Mouse (Mus musculus): ENCODE measurements around the gene Ccdc159. TPM values are rescaled to one million over a fixed set of nuclear protein-coding genes. Genes with fewer than 3 reads are reported as not detected.
A peak's percentile ranks its signal among the peaks of the same experiment; 100 is the strongest.

Gene Ccdc159
- polyA plus RNA-seq, 1 experiment from 2014 or later: 4.9 TPM

DNA sequence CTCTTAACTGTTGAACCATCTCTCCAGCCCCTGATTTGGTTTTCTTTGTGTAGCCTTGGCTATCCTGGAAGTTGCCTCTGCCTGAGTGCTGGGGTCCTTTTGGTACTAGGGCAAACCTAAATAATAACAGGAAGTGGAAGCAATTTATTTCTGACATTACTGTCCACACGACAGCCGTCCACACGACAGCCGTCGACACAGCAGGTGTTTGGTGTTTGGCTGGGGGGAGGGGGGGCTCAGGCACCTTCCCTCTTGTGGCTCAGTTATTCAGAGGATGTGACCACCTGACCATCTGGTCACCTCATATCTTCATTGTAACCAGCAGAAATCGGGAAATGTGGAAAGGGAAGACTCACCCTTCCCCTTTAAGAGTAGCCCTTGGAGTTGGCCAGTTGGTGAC is 41.6 kb downstream of the Ccdc159 start:
- no peaks in the 10 kb centered on the region for H3K36me3 ChIP-seq (ENCODE audit: insufficient read depth)
- H3K9me3 ChIP-seq (ENCODE audit: low read depth, low read length): no peaks in the 10 kb centered on the region
- DNase-seq: no peak
- no peaks in the 10 kb centered on the region for H3K27me3 ChIP-seq (ENCODE audit: insufficient read depth, low read length)
- no peak for ATAC-seq (ENCODE audit: insufficient read depth)
- 43% methylated on average over 6 of the region's 6 CpGs for WGBS
- no peak overlapping the region for H3K9ac ChIP-seq
- no peaks in the 10 kb centered on the region for H3K4me1 ChIP-seq (ENCODE audit: insufficient read depth)
- H3K4me3 ChIP-seq (ENCODE audit: low read depth, low read length): no peak overlapping the region
- no peak for TF ChIP-seq CTCF (IDR thresholded peaks at IDR 0.05; ENCODE audit: low read depth)
- H3K4me2 ChIP-seq: no peak overlapping the region
- no peak overlapping the region for H3K27ac ChIP-seq (ENCODE audit: low read depth)

- no peaks in the 10 kb centered on the region for H3K4me1 ChIP-seq (ENCODE audit: insufficient read depth)
- H3K27me3 ChIP-seq (ENCODE audit: insufficient read depth, low read length): no peaks in the 10 kb centered on the region
- DNase-seq: no peak
- no peaks in the 10 kb centered on the region for H3K9me3 ChIP-seq (ENCODE audit: low read depth, low read length)
- H3K36me3 ChIP-seq (ENCODE audit: insufficient read depth): no peaks in the 10 kb centered on the region
- H3K4me3 ChIP-seq (ENCODE audit: low read depth, low read length): no peak overlapping the region
- no peak for ATAC-seq (ENCODE audit: insufficient read depth)
- no peak for TF ChIP-seq CTCF (IDR thresholded peaks at IDR 0.05; ENCODE audit: low read depth)
- no peak overlapping the region for H3K9ac ChIP-seq
- no peak overlapping the region for H3K4me2 ChIP-seq
- 80% methylated on average over 4 of the region's 4 CpGs for WGBS
- no peak overlapping the region for H3K27ac ChIP-seq (ENCODE audit: low read depth)
Measured at GRCm38 (mm10) chr9:21969304-21969703, 42.0 kb downstream of the Ccdc159 start.

DNA sequence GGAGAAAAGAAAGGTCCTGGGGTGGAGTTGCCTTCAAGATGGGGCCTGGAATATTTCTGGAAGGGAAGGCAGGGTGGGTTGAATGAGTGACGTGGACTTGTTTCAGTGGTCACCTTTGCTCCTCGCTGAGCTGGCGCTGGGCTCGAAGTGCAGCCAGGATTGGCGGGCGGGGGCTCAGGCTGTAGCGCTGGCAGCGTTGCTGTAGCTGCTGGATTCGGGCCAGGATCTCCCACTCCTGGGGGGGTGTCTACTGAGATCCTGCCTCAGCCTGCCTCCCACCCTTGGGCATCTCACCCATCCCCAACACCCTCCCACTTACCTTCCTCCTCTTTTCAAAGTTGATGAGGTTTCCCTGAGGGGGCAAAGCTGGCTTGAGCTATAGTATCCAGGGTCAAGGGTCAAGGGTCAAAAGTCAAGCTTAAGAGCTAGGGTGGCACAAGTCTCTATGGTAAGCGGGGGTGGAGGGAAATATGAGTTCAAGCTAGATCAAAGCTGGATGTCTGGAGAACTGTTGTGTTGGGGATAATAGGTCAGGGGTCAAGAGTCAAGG is 49.4 kb downstream of the Ccdc159 start:
- H3K36me3 ChIP-seq (ENCODE audit: insufficient read depth): no peaks in the 10 kb centered on the region
- no peaks in the 10 kb centered on the region for H3K27me3 ChIP-seq (ENCODE audit: insufficient read depth, low read length)
- H3K4me1 ChIP-seq (ENCODE audit: insufficient read depth): no peaks in the 10 kb centered on the region
- ATAC-seq (ENCODE audit: insufficient read depth) (no peak), DNase-seq (no peak)
- WGBS: 85% methylated on average over 10 of the region's 10 CpGs
- H3K4me2 ChIP-seq: no peak overlapping the region
- H3K9me3 ChIP-seq (ENCODE audit: low read depth, low read length): no peaks in the 10 kb centered on the region
- TF ChIP-seq CTCF (IDR thresholded peaks at IDR 0.05; ENCODE audit: low read depth): no peak
- H3K9ac ChIP-seq: no peak overlapping the region
- H3K27ac ChIP-seq (ENCODE audit: low read depth): no peak overlapping the region
- no peak overlapping the region for H3K4me3 ChIP-seq (ENCODE audit: low read depth, low read length)

DNA sequence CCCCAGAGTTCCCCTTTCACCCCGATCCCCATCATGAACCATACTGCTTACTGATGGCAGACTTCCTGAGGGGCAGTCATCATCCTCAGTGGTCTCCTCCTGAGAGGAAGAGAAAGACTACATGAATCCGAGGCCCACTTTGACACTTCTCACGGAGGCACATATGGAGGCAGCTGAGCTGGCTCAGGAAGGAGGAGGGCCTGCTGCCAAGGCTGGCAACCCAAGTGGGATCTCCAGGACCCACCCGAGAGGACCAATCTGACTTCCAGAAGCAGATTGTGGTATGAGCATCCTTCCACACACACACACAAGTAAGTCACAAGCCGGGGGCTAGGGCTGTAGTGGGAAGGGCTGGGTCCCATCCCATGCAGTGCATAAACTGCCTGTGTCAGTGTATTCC is 50.1 kb downstream of the Ccdc159 start:
- no peak overlapping the region for H3K27ac ChIP-seq (ENCODE audit: low read depth)
- WGBS: 74% methylated on average over 5 of the region's 5 CpGs

GRCm38 (mm10) chr9:21977972-21978371 is 50.7 kb downstream of the Ccdc159 start:
- H3K27me3 ChIP-seq (ENCODE audit: insufficient read depth, low read length): no peaks in the 10 kb centered on the region
- no peaks in the 10 kb centered on the region for H3K9me3 ChIP-seq (ENCODE audit: low read depth, low read length)
- peak; percentile 72 for TF ChIP-seq CTCF (IDR thresholded peaks at IDR 0.05; ENCODE audit: low read depth)
- H3K4me3 ChIP-seq (ENCODE audit: low read depth, low read length): no peak overlapping the region
- no peak for DNase-seq
- no peaks in the 10 kb centered on the region for H3K4me1 ChIP-seq (ENCODE audit: insufficient read depth)
- H3K27ac ChIP-seq (ENCODE audit: low read depth): no peak overlapping the region
- 6% methylated on average over 2 of the region's 2 CpGs for WGBS
- H3K4me2 ChIP-seq: no peak overlapping the region
- H3K9ac ChIP-seq: no peak overlapping the region
- no peak for ATAC-seq (ENCODE audit: insufficient read depth)
- H3K36me3 ChIP-seq (ENCODE audit: insufficient read depth): no peaks in the 10 kb centered on the region

More for the DNA sequence above, 50.1 kb downstream of the Ccdc159 start:
- no peak for TF ChIP-seq CTCF (IDR thresholded peaks at IDR 0.05; ENCODE audit: low read depth)
- Histone ChIP-seq H3K4me3 (ENCODE audit: low read depth, low read length) (no peak overlapping the region), H3K9ac (no peak overlapping the region), H3K4me1 (ENCODE audit: insufficient read depth) (no peaks in the 10 kb centered on the region), H3K36me3 (ENCODE audit: insufficient read depth) (no peaks in the 10 kb centered on the region), H3K27me3 (ENCODE audit: insufficient read depth, low read length) (no peaks in the 10 kb centered on the region), H3K4me2 (no peak overlapping the region), H3K9me3 (ENCODE audit: low read depth, low read length) (no peaks in the 10 kb centered on the region)
- DNase-seq: no peak
- ATAC-seq (ENCODE audit: insufficient read depth): no peak

GRCm38 (mm10) chr9:21978398-21979128 is 51.3 kb downstream of the Ccdc159 start:
- Histone ChIP-seq H3K4me3 (ENCODE audit: low read depth, low read length) (no peak overlapping the region), H3K4me2 (no peak overlapping the region), H3K9ac (no peak overlapping the region), H3K27me3 (ENCODE audit: insufficient read depth, low read length) (no peaks in the 10 kb centered on the region), H3K27ac (ENCODE audit: low read depth) (no peak overlapping the region), H3K9me3 (ENCODE audit: low read depth, low read length) (no peaks in the 10 kb centered on the region), H3K36me3 (ENCODE audit: insufficient read depth) (no peaks in the 10 kb centered on the region), H3K4me1 (ENCODE audit: insufficient read depth) (no peaks in the 10 kb centered on the region)
- ATAC-seq (ENCODE audit: insufficient read depth): no peak
- WGBS: 77% methylated on average over 4 of the region's 4 CpGs
- no peak for TF ChIP-seq CTCF (IDR thresholded peaks at IDR 0.05; ENCODE audit: low read depth)
- no peak for DNase-seq

- H3K36me3 ChIP-seq (ENCODE audit: insufficient read depth): no peaks in the 10 kb centered on the region
- H3K4me3 ChIP-seq (ENCODE audit: low read depth, low read length): no peak overlapping the region
- no peaks in the 10 kb centered on the region for H3K9me3 ChIP-seq (ENCODE audit: low read depth, low read length)
- no peak for TF ChIP-seq CTCF (IDR thresholded peaks at IDR 0.05; ENCODE audit: low read depth)
- H3K4me2 ChIP-seq: no peak overlapping the region
- DNase-seq: no peak
- H3K4me1 ChIP-seq (ENCODE audit: insufficient read depth): no peaks in the 10 kb centered on the region; the same call in 1 of the 2 replicates
- ATAC-seq (ENCODE audit: insufficient read depth): no peak
- no peak overlapping the region for H3K9ac ChIP-seq
- no peak overlapping the region for H3K27ac ChIP-seq (ENCODE audit: low read depth)
- H3K27me3 ChIP-seq (ENCODE audit: insufficient read depth, low read length): peaks cover 36% of the 10 kb centered on the region
- WGBS: 28% methylated on average over 3 of the region's 3 CpGs
Measured at GRCm38 (mm10) chr9:21983911-21984310, 56.6 kb downstream of the Ccdc159 start.

Other genes starting within 250 kb of the Ccdc159 start
- gene Ldlr, start 204.0 kb upstream of the Ccdc159 start, polyA plus RNA-seq (2014; fragmentation: Nextera tagmentation; extraction: Ambion mirVana): 24.2 and 24.4 TPM in 2 replicates
- 159 and 173 TPM in 2 replicates for gene Spc24, start 167.2 kb upstream of the Ccdc159 start, polyA plus RNA-seq (2014; fragmentation: Nextera tagmentation; extraction: Ambion mirVana)
- gene Kank2, start 128.7 kb upstream of the Ccdc159 start, polyA plus RNA-seq (2014; fragmentation: Nextera tagmentation; extraction: Ambion mirVana): 16.4 TPM in 2 replicates
- gene Angptl8, start 92.0 kb upstream of the Ccdc159 start, polyA plus RNA-seq (2014; fragmentation: Nextera tagmentation; extraction: Ambion mirVana): 1.3 and 1.9 TPM in 2 replicates
- 52.3 and 60.9 TPM in 2 replicates for gene Dock6, start 74.8 kb upstream of the Ccdc159 start, polyA plus RNA-seq (2014; fragmentation: Nextera tagmentation; extraction: Ambion mirVana)
- gene Rab3d, start 9.3 kb upstream of the Ccdc159 start, polyA plus RNA-seq (2014; fragmentation: Nextera tagmentation; extraction: Ambion mirVana): 8.6 and 8.8 TPM in 2 replicates
- gene Tmem205, start 85 bp downstream of the Ccdc159 start, polyA plus RNA-seq (2014; fragmentation: Nextera tagmentation; extraction: Ambion mirVana): 39.5 and 40.1 TPM in 2 replicates
- gene Plppr2, start 9.6 kb downstream of the Ccdc159 start, polyA plus RNA-seq (2014; fragmentation: Nextera tagmentation; extraction: Ambion mirVana): 7.7 and 10.2 TPM in 2 replicates
- 10.2 and 12.2 TPM in 2 replicates for gene Swsap1, start 28.3 kb downstream of the Ccdc159 start, polyA plus RNA-seq (2014; fragmentation: Nextera tagmentation; extraction: Ambion mirVana)
- 5.3 and 6.4 TPM in 2 replicates for gene Epor, start 36.0 kb downstream of the Ccdc159 start, polyA plus RNA-seq (2014; fragmentation: Nextera tagmentation; extraction: Ambion mirVana)
- gene Rgl3, start 62.0 kb downstream of the Ccdc159 start, polyA plus RNA-seq (2014; fragmentation: Nextera tagmentation; extraction: Ambion mirVana): 3.8 and 5.5 TPM in 2 replicates
- 1.4 and 1.5 TPM in 2 replicates for gene Ccdc151, start 75.2 kb downstream of the Ccdc159 start, polyA plus RNA-seq (2014; fragmentation: Nextera tagmentation; extraction: Ambion mirVana)
- 94.4 and 107 TPM in 2 replicates for gene Prkcsh, start 75.3 kb downstream of the Ccdc159 start, polyA plus RNA-seq (2014; fragmentation: Nextera tagmentation; extraction: Ambion mirVana)
- 0.12 and 0.43 TPM in 2 replicates for gene Elavl3, start 124.6 kb downstream of the Ccdc159 start, polyA plus RNA-seq (2014; fragmentation: Nextera tagmentation; extraction: Ambion mirVana)
- gene Gm49318, start 143.8 kb downstream of the Ccdc159 start, polyA plus RNA-seq (2014; fragmentation: Nextera tagmentation; extraction: Ambion mirVana): not detected in 2 replicates
- 10.7 and 12.4 TPM in 2 replicates for gene Zfp653, start 143.9 kb downstream of the Ccdc159 start, polyA plus RNA-seq (2014; fragmentation: Nextera tagmentation; extraction: Ambion mirVana)
- gene Ecsit, start 158.0 kb downstream of the Ccdc159 start, polyA plus RNA-seq (2014; fragmentation: Nextera tagmentation; extraction: Ambion mirVana): 31.0 and 33.5 TPM in 2 replicates
- 69.1 and 71.2 TPM in 2 replicates for gene Cnn1, start 171.7 kb downstream of the Ccdc159 start, polyA plus RNA-seq (2014; fragmentation: Nextera tagmentation; extraction: Ambion mirVana)
- gene Elof1, start 189.7 kb downstream of the Ccdc159 start, polyA plus RNA-seq (2014; fragmentation: Nextera tagmentation; extraction: Ambion mirVana): 196 and 212 TPM in 2 replicates
- 3.6 and 4.2 TPM in 2 replicates for gene Acp5, start 208.2 kb downstream of the Ccdc159 start, polyA plus RNA-seq (2014; fragmentation: Nextera tagmentation; extraction: Ambion mirVana)
- 70.8 and 73.8 TPM in 2 replicates for gene Pigyl, start 229.4 kb downstream of the Ccdc159 start, polyA plus RNA-seq (2014; fragmentation: Nextera tagmentation; extraction: Ambion mirVana)

All from lung, embryonic 14.5 days (tissue).